9 mouse cellular contexts compared by ENCODE assay signal in the genomic region with DNA sequence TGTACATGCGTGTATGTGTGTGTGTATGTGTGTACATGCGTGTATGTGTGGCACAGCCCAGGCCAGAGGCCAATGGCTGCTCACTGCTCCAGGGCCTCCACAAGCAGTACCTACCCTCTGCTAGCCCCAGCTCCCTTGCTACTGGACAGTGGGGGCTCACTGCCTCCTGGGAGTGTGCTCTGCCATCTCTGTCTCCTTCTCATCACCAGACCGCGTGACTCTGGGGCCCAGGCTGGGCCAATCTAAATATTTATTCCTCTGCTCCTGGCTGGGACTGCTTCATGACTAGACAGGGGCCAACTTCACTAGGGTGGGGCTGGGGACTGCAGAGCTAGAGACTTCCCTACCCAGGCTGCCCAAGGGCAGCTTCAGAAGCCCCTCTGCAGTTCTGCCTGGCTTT. TPM values are rescaled to one million over a fixed set of nuclear protein-coding genes. Genes with fewer than 3 reads are reported as not detected.
DNase-seq lines count a peak whose midpoint lies in the region; ATAC-seq and TF ChIP-seq lines count a peak whose summit lies in the region.
"Had no signal": no experiment of that assay in that cellular context is flagged by ENCODE, and none has a peak within 500 bp of the region (broad histone marks: within the 10 kb centered on the region; RNA-seq: fewer than 3 reads in every experiment).

No protein-coding gene starts in this region.

- peaks cover 40% of the 10 kb centered on the region for H3K4me1 ChIP-seq in heart, embryonic 16.5 days (ENCODE audit: control insufficient read depth, insufficient read depth, low read length)
- peaks cover 50 to 84% of the 10 kb centered on the region in 2 experiments for H3K4me1 ChIP-seq in liver, embryonic 14.5 days (replicated peaks; ENCODE audit: control insufficient read depth in 2 of 2, insufficient read depth in 2 of 2, low read length in 1 of 2)

- no peaks in the 10 kb centered on the region for H3K36me3 ChIP-seq in heart, embryonic 16.5 days (ENCODE audit: control insufficient read depth, insufficient read depth)
- peaks cover 23% of the 10 kb centered on the region for H3K36me3 ChIP-seq in liver, embryonic 14.5 days (replicated peaks; ENCODE audit: control insufficient read depth, insufficient read depth, low read depth)

- peak overlapping the region; percentile 59 for H3K27ac ChIP-seq in heart, embryonic 16.5 days (ENCODE audit: low read length)
- peak overlapping the region; percentile 35; the same call in 1 of the 2 replicates for H3K27ac ChIP-seq in liver, embryonic 14.5 days

- no peak overlapping the region for H3K4me2 ChIP-seq in heart, embryonic 16.5 days (ENCODE audit: low read depth, low read length)
- no peak overlapping the region for H3K4me2 ChIP-seq in liver, embryonic 14.5 days (ENCODE audit: low read depth)

- no peaks in the 10 kb centered on the region for H3K9me3 ChIP-seq in heart, embryonic 16.5 days (replicated peaks; ENCODE audit: control insufficient read depth, low read length)
- no peaks in the 10 kb centered on the region for H3K9me3 ChIP-seq in liver, embryonic 14.5 days (ENCODE audit: control insufficient read depth, low read length)

- no peak overlapping the region; the same call in 1 of the 2 replicates for H3K9ac ChIP-seq in heart, embryonic 16.5 days (ENCODE audit: low read length)
- peak overlapping the region; percentile 27; the same call in 1 of the 2 replicates for H3K9ac ChIP-seq in liver, embryonic 14.5 days (replicated peaks)

- no peak for TF ChIP-seq CTCF in liver, embryonic 14.5 days (IDR thresholded peaks at IDR 0.05; ENCODE audit: low read depth)

- no peaks in the 10 kb centered on the region for H3K27me3 ChIP-seq in heart, embryonic 16.5 days (ENCODE audit: control insufficient read depth, insufficient read depth, low read length)
- no peaks in the 10 kb centered on the region for H3K27me3 ChIP-seq in liver, embryonic 14.5 days (ENCODE audit: control insufficient read depth, insufficient read depth, low read length)

- TF ChIP-seq EP300 in liver, embryonic 14.5 days (IDR thresholded peaks at IDR 0.05; ENCODE audit: low read depth): no peak

- peak; percentile 76 for ATAC-seq in heart, embryonic 16.5 days (replicated peaks; ENCODE audit: extremely low read depth, insufficient read depth, low FRiP score)
- no peak for ATAC-seq in liver, embryonic 14.5 days (ENCODE audit: insufficient read depth)

- H3K4me3 ChIP-seq in heart, embryonic 16.5 days (ENCODE audit: low read length): no peak overlapping the region
- H3K4me3 ChIP-seq in liver, embryonic 14.5 days (ENCODE audit: insufficient read depth in 1 of 2, low read depth in 2 of 2, low read length in 2 of 2): no peak overlapping the region

- 50% methylated on average over 4 of the region's 4 CpGs for WGBS in heart, embryonic 16.5 days
- 86% methylated on average over 4 of the region's 4 CpGs for WGBS in liver, embryonic 14.5 days (ENCODE audit: insufficient replicate concordance)

- DNase-seq in urinary bladder, postnatal 36 days (ENCODE audit: low spot score in 2 of 2): peak; percentile 32 to 40
- no peak for DNase-seq in urinary bladder, postnatal 10 days (ENCODE audit: low spot score)
- no peak for DNase-seq in liver, embryonic 14.5 days (ENCODE audit: low read depth in 3 of 3, low spot score in 3 of 3)
- no peak for DNase-seq in frontal cortex, adult 2 months (ENCODE audit: extremely low spot score in 1 of 2, low spot score in 1 of 2)
- DNase-seq in frontal cortex, postnatal 25 days (ENCODE audit: low spot score in 2 of 2): no peak
- no peak for DNase-seq in layer of hippocampus, adult 18-20 months (ENCODE audit: low spot score in 2 of 2)
- DNase-seq: adrenal gland, adult 8-10 months had no signal

RNA-seq across cellular contexts. Expression of gene Oaf, which starts 7.9 kb away (rescaled TPM):
- 26.0 and 27.4 TPM in 2 replicates for polyA plus RNA-seq in heart, embryonic 16.5 days (2015; fragmentation: Nextera tagmentation; extraction: Ambion mirVana)
- 20.7 and 29.4 TPM in 2 replicates for polyA plus RNA-seq in liver, embryonic 14.5 days (2012; rRNA removed)
- 37.1 and 42.6 TPM in 2 replicates for polyA plus RNA-seq in liver, embryonic 14.5 days (2014; fragmentation: Nextera tagmentation; extraction: Ambion mirVana)
- polyA plus RNA-seq in frontal cortex, adult 2 months (2012; rRNA removed): 23.9 and 27.8 TPM in 2 replicates
- total RNA-seq in layer of hippocampus, adult 18-20 months (2021): 10 to 100 TPM; 19.2 to 20.3 TPM

RNA-seq across cellular contexts. Expression of gene Pou2f3, which starts 21.6 kb away (rescaled TPM):
- polyA plus RNA-seq in heart, embryonic 16.5 days (2015; fragmentation: Nextera tagmentation; extraction: Ambion mirVana): 0.19 and 0.53 TPM in 2 replicates
- not detected in 2 replicates for polyA plus RNA-seq in liver, embryonic 14.5 days (2012; rRNA removed)
- not detected in 2 replicates for polyA plus RNA-seq in liver, embryonic 14.5 days (2014; fragmentation: Nextera tagmentation; extraction: Ambion mirVana)
- polyA plus RNA-seq in frontal cortex, adult 2 months (2012; rRNA removed): 0.17 and 0.26 TPM in 2 replicates
- under 1 TPM; 0.38 to 0.52 TPM for total RNA-seq in layer of hippocampus, adult 18-20 months (2021)
- polyA plus RNA-seq: neural tube, embryonic 14.5 days had no signal

Comparison
In these comparisons a context has a peak if more than half of its experiments do, and no peak if none do; other contexts are left out.
1. DNase-seq: peak in urinary bladder, postnatal 36 days (2 of 2); none in urinary bladder, postnatal 10 days (single experiment), liver, embryonic 14.5 days (0 of 3), frontal cortex, adult 2 months (0 of 2), frontal cortex, postnatal 25 days (0 of 2) and layer of hippocampus, adult 18-20 months (0 of 2).